Mouse (Mus musculus): ENCODE data around the gene Cpt1c. TPM values are rescaled to one million over a fixed set of nuclear protein-coding genes. Genes with fewer than 3 reads are reported as not detected.

Gene Cpt1c
- polyA plus RNA-seq, 1 experiment from 2014 or later, result 60.3 TPM

Small RNA genes lying within 50 kb of the gene (microRNA-seq; reads per million reads assigned to microRNA genes)
- gene Mir7054, result not detected

Other genes starting within 250 kb of the Cpt1c start
- 23.0 and 27.0 TPM in 2 replicates for gene Vrk3, start 226.4 kb downstream of the Cpt1c start, polyA plus RNA-seq (2014; fragmentation: Nextera tagmentation; extraction: Ambion mirVana)
- 0.95 and 1.0 TPM in 2 replicates for gene Zfp473, start 223.8 kb downstream of the Cpt1c start, polyA plus RNA-seq (2014; fragmentation: Nextera tagmentation; extraction: Ambion mirVana)
- gene Nup62, start 158.8 kb downstream of the Cpt1c start, polyA plus RNA-seq (2014; fragmentation: Nextera tagmentation; extraction: Ambion mirVana), result 22.4 and 26.3 TPM in 2 replicates
- gene Il4i1, start 158.5 kb downstream of the Cpt1c start, polyA plus RNA-seq (2014; fragmentation: Nextera tagmentation; extraction: Ambion mirVana), result 1.6 and 1.7 TPM in 2 replicates
- 2.1 and 2.3 TPM in 2 replicates for gene Atf5, start 158.2 kb downstream of the Cpt1c start, polyA plus RNA-seq (2014; fragmentation: Nextera tagmentation; extraction: Ambion mirVana)
- gene Akt1s1, start 125.9 kb downstream of the Cpt1c start, polyA plus RNA-seq (2014; fragmentation: Nextera tagmentation; extraction: Ambion mirVana), result 36.4 and 46.8 TPM in 2 replicates
- 92.5 and 96.4 TPM in 2 replicates for gene Tbc1d17, start 125.8 kb downstream of the Cpt1c start, polyA plus RNA-seq (2014; fragmentation: Nextera tagmentation; extraction: Ambion mirVana)
- 27.1 and 28.8 TPM in 2 replicates for gene Pnkp, start 117.7 kb downstream of the Cpt1c start, polyA plus RNA-seq (2014; fragmentation: Nextera tagmentation; extraction: Ambion mirVana)
- gene Ptov1, start 105.1 kb downstream of the Cpt1c start, polyA plus RNA-seq (2014; fragmentation: Nextera tagmentation; extraction: Ambion mirVana), result 475 and 479 TPM in 2 replicates
- gene Med25, start 82.1 kb downstream of the Cpt1c start, polyA plus RNA-seq (2014; fragmentation: Nextera tagmentation; extraction: Ambion mirVana), result 85.7 and 91.1 TPM in 2 replicates
- 14.5 and 16.0 TPM in 2 replicates for gene Fuz, start 78.8 kb downstream of the Cpt1c start, polyA plus RNA-seq (2014; fragmentation: Nextera tagmentation; extraction: Ambion mirVana)
- 120 and 128 TPM in 2 replicates for gene Ap2a1, start 45.4 kb downstream of the Cpt1c start, polyA plus RNA-seq (2014; fragmentation: Nextera tagmentation; extraction: Ambion mirVana)
- gene Tsks, start 31.6 kb downstream of the Cpt1c start, polyA plus RNA-seq (2014; fragmentation: Nextera tagmentation; extraction: Ambion mirVana), result 0.11 and 0.19 TPM in 2 replicates
- 189 and 206 TPM in 2 replicates for gene Prmt1, start 11.7 kb upstream of the Cpt1c start, polyA plus RNA-seq (2014; fragmentation: Nextera tagmentation; extraction: Ambion mirVana)
- gene Irf3, start 22.8 kb upstream of the Cpt1c start, polyA plus RNA-seq (2014; fragmentation: Nextera tagmentation; extraction: Ambion mirVana), result 53.8 and 60.2 TPM in 2 replicates
- 6.4 and 9.5 TPM in 2 replicates for gene Bcl2l12, start 23.9 kb upstream of the Cpt1c start, polyA plus RNA-seq (2014; fragmentation: Nextera tagmentation; extraction: Ambion mirVana)
- 61.6 and 68.6 TPM in 2 replicates for gene Scaf1, start 41.5 kb upstream of the Cpt1c start, polyA plus RNA-seq (2014; fragmentation: Nextera tagmentation; extraction: Ambion mirVana)
- 9.0 and 13.7 TPM in 2 replicates for gene Rras, start 43.1 kb upstream of the Cpt1c start, polyA plus RNA-seq (2014; fragmentation: Nextera tagmentation; extraction: Ambion mirVana)
- gene Prr12, start 78.0 kb upstream of the Cpt1c start, polyA plus RNA-seq (2014; fragmentation: Nextera tagmentation; extraction: Ambion mirVana), result 17.3 and 17.9 TPM in 2 replicates
- 65.4 and 67.3 TPM in 2 replicates for gene Nosip, start 87.6 kb upstream of the Cpt1c start, polyA plus RNA-seq (2014; fragmentation: Nextera tagmentation; extraction: Ambion mirVana)
- 12.7 and 12.8 TPM in 2 replicates for gene Prrg2, start 87.8 kb upstream of the Cpt1c start, polyA plus RNA-seq (2014; fragmentation: Nextera tagmentation; extraction: Ambion mirVana)
- 23.7 and 118 TPM in 2 replicates for gene Rcn3, start 117.4 kb upstream of the Cpt1c start, polyA plus RNA-seq (2014; fragmentation: Nextera tagmentation; extraction: Ambion mirVana)
- gene Fcgrt, start 129.0 kb upstream of the Cpt1c start, polyA plus RNA-seq (2014; fragmentation: Nextera tagmentation; extraction: Ambion mirVana), result 7.0 and 36.4 TPM in 2 replicates
- 781 and 868 TPM in 2 replicates for gene Rps11, start 149.6 kb upstream of the Cpt1c start, polyA plus RNA-seq (2014; fragmentation: Nextera tagmentation; extraction: Ambion mirVana)
- gene Rpl13a, start 153.9 kb upstream of the Cpt1c start, polyA plus RNA-seq (2014; fragmentation: Nextera tagmentation; extraction: Ambion mirVana), result 668 and 729 TPM in 2 replicates
- 0.33 TPM in 1 of 2 replicates, not detected in the other for gene Gm45713, start 161.4 kb upstream of the Cpt1c start, polyA plus RNA-seq (2014; fragmentation: Nextera tagmentation; extraction: Ambion mirVana)
- gene Flt3l, start 161.6 kb upstream of the Cpt1c start, polyA plus RNA-seq (2014; fragmentation: Nextera tagmentation; extraction: Ambion mirVana), result 1.3 and 1.6 TPM in 2 replicates
- 90.4 and 91.2 TPM in 2 replicates for gene Pih1d1, start 179.5 kb upstream of the Cpt1c start, polyA plus RNA-seq (2014; fragmentation: Nextera tagmentation; extraction: Ambion mirVana)
- 16.9 and 19.8 TPM in 2 replicates for gene Aldh16a1, start 179.7 kb upstream of the Cpt1c start, polyA plus RNA-seq (2014; fragmentation: Nextera tagmentation; extraction: Ambion mirVana)
- 0.71 TPM in 1 of 2 replicates, not detected in the other for gene Slc17a7, start 189.1 kb upstream of the Cpt1c start, polyA plus RNA-seq (2014; fragmentation: Nextera tagmentation; extraction: Ambion mirVana)
- gene Gfy, start 204.7 kb upstream of the Cpt1c start, polyA plus RNA-seq (2014; fragmentation: Nextera tagmentation; extraction: Ambion mirVana), result not detected in 2 replicates
- not detected in 2 replicates for gene Pth2, start 206.1 kb upstream of the Cpt1c start, polyA plus RNA-seq (2014; fragmentation: Nextera tagmentation; extraction: Ambion mirVana)
- 0.15 and 0.50 TPM in 2 replicates for gene Ccdc155, start 230.0 kb upstream of the Cpt1c start, polyA plus RNA-seq (2014; fragmentation: Nextera tagmentation; extraction: Ambion mirVana)
- gene Dkkl1, start 237.3 kb upstream of the Cpt1c start, polyA plus RNA-seq (2014; fragmentation: Nextera tagmentation; extraction: Ambion mirVana), result 11.8 and 12.9 TPM in 2 replicates
- gene Tead2, start 240.9 kb upstream of the Cpt1c start, polyA plus RNA-seq (2014; fragmentation: Nextera tagmentation; extraction: Ambion mirVana), result 24.5 and 39.9 TPM in 2 replicates

Measured in neural tube, embryonic 14.5 days (tissue).